Mouse (Mus musculus) spleen, adult 18-20 months (tissue): ENCODE results near the gene Rpp25l.
"Not testable (repeated sequence)": the region's sequence is repeated elsewhere in the genome, so short reads cannot be mapped to it uniquely, and the experiment has no call there.

Source experiments
- DNase-seq, 2 experiments: peaks; one replicate each; pipeline ENCODE4 v3.0.0; 2022; ENCODE audit warnings: mixed read lengths in 2 of 2

The Rpp25l gene

GRCm38 (mm10) chr4:41696452-41696851, 16.9 kb downstream of the Rpp25l start:
- not testable (repeated sequence) for DNase-seq

GRCm38 (mm10) chr4:41695800-41696199, 17.5 kb downstream of the Rpp25l start:
- not testable (repeated sequence) for DNase-seq

GRCm38 (mm10) chr4:41693511-41693910, 19.8 kb downstream of the Rpp25l start:
- not testable (repeated sequence) for DNase-seq

GRCm38 (mm10) chr4:41690014-41690413, 23.3 kb downstream of the Rpp25l start:
- not testable (repeated sequence) for DNase-seq

- DNase-seq: not testable (repeated sequence)
These were observed 24.8 kb downstream of the Rpp25l start for GRCm38 (mm10) chr4:41688562-41688961.

GRCm38 (mm10) chr4:41685882-41686492, 27.3 kb downstream of the Rpp25l start:
- DNase-seq: not testable (repeated sequence)

GRCm38 (mm10) chr4:41684931-41685453, 28.3 kb downstream of the Rpp25l start:
- not testable (repeated sequence) for DNase-seq

- not testable (repeated sequence) for DNase-seq
These were observed 29.0 kb downstream of the Rpp25l start for GRCm38 (mm10) chr4:41684131-41684930.

- not testable (repeated sequence) for DNase-seq
These were observed 30.0 kb downstream of the Rpp25l start for GRCm38 (mm10) chr4:41683303-41683702.

GRCm38 (mm10) chr4:41682789-41683188, 30.5 kb downstream of the Rpp25l start:
- DNase-seq: no peak

GRCm38 (mm10) chr4:41681947-41682346, 31.4 kb downstream of the Rpp25l start:
- no peak for DNase-seq

- no peak for DNase-seq
These were observed 32.2 kb downstream of the Rpp25l start for GRCm38 (mm10) chr4:41681176-41681575.

GRCm38 (mm10) chr4:41679291-41679690, 34.0 kb downstream of the Rpp25l start:
- no peak for DNase-seq

- no peak for DNase-seq
These were observed 34.5 kb downstream of the Rpp25l start for GRCm38 (mm10) chr4:41678863-41679262.

- DNase-seq: no peak
These were observed 36.2 kb downstream of the Rpp25l start for GRCm38 (mm10) chr4:41677006-41677629.

- DNase-seq: no peak
These were observed 36.9 kb downstream of the Rpp25l start for GRCm38 (mm10) chr4:41676248-41677005.

- DNase-seq: no peak
These were observed 40.1 kb downstream of the Rpp25l start for GRCm38 (mm10) chr4:41673186-41673585.

GRCm38 (mm10) chr4:41672522-41672963, 40.8 kb downstream of the Rpp25l start:
- DNase-seq: no peak

- DNase-seq: no peak
These were observed 41.3 kb downstream of the Rpp25l start for GRCm38 (mm10) chr4:41671963-41672480.

GRCm38 (mm10) chr4:41671500-41671899, 41.8 kb downstream of the Rpp25l start:
- no peak for DNase-seq

- no peak for DNase-seq
These were observed 42.5 kb downstream of the Rpp25l start for GRCm38 (mm10) chr4:41670836-41671235.

GRCm38 (mm10) chr4:41666646-41667045, 46.7 kb downstream of the Rpp25l start:
- no peak for DNase-seq
